Mouse (Mus musculus) small intestine, adult 2 months (tissue): ENCODE results near the gene Alyref2.

Experiments
- CTCF ChIP-seq: fragments of 200-500 bp; IDR thresholded peaks from 2 replicates; pipeline ENCODE4 v1.5.1; 2012; ENCODE audit warnings: low read depth, mild to moderate bottlenecking, control low read depth, inconsistent platforms, low read length, moderate library complexity, mixed read lengths; ENCODE audit not compliant: insufficient replicate concordance, insufficient read length; ENCODE audit errors: extremely low read depth
- POLR2A ChIP-seq: fragments of 200-500 bp; IDR thresholded peaks from 2 replicates; pipeline ENCODE4 v1.6.1; 2012; ENCODE audit warnings: low read depth, mild to moderate bottlenecking, control low read depth, inconsistent platforms, low read length, moderate library complexity

DNA sequence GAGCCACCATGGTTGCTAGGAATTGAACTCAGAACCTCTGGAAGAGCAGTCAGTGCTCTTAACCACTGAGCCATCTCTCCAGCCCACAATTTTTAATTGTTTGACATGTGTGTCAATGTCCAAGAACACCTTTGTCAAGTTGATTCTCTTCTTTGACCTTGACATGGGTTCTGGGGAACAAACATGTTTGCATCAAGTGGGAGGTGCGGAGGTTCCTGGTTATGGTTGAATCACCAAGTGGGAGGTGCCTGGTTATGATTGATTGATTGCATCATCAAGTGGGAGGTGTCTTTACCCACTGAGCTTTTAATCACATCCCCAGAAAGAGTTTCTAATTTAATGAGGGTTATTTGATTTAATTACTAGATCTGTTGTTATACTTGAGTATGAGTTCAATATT is 45.7 kb upstream of the Alyref2 start:
- no peak for TF ChIP-seq CTCF
- no peak for TF ChIP-seq POLR2A
